25 mouse cellular contexts compared by ENCODE assay signal in genomic region chr15:88936619-88937290, GRCm38 (mm10). TPM values are rescaled to one million over a fixed set of nuclear protein-coding genes. Genes with fewer than 3 reads are reported as not detected.
DNase-seq lines count a peak whose midpoint lies in the region; TF ChIP-seq lines count a peak whose summit lies in the region.
"Had no signal": no experiment of that assay in that cellular context is flagged by ENCODE, and none has a peak within 500 bp of the region (broad histone marks: within the 10 kb centered on the region; RNA-seq: fewer than 3 reads in every experiment).

No protein-coding gene starts in this region.

- 24% methylated on average over 6 of the region's 6 CpGs for WGBS in macrophage (ENCODE audit: missing documents)

- no peaks in the 10 kb centered on the region for H3K9me3 ChIP-seq in MEL (replicated peaks; ENCODE audit: insufficient read depth, low read length)
- H3K9me3 ChIP-seq: embryonic facial prominence, embryonic 12.5 days; forebrain, embryonic 15.5 days; heart, embryonic 10.5 days had no signal

- H3K79me2 ChIP-seq in MEL (ENCODE audit: control insufficient read depth, insufficient read depth, low read length, poor library complexity) (no peaks in the 10 kb centered on the region), macrophage (ENCODE audit: inconsistent target) (no peaks in the 10 kb centered on the region)

- TF ChIP-seq POLR2A in MEL (IDR thresholded peaks at IDR 0.05; ENCODE audit: control insufficient read depth in 1 of 2, insufficient read depth in 1 of 2, low read depth in 1 of 2, low read length in 2 of 2, poor library complexity in 1 of 2): no peak

- H3K36me3 ChIP-seq in MEL (ENCODE audit: control insufficient read depth in 1 of 2, insufficient read depth in 2 of 2, low read length in 2 of 2): no peaks in the 10 kb centered on the region
- no peaks in the 10 kb centered on the region for H3K36me3 ChIP-seq in macrophage (ENCODE audit: inconsistent target)
- H3K36me3 ChIP-seq: embryonic facial prominence, embryonic 12.5 days; forebrain, embryonic 15.5 days; heart, embryonic 10.5 days had no signal

- no peak for TF ChIP-seq EP300 in MEL (IDR thresholded peaks at IDR 0.05; ENCODE audit: low read depth in 1 of 2, low read length in 2 of 2)

- TF ChIP-seq CTCF in MEL (IDR thresholded peaks at IDR 0.05 in 2 of 3, conservative IDR thresholded peaks at IDR 0.05 in 1 of 3; ENCODE audit: control insufficient read depth in 1 of 3, insufficient read depth in 1 of 3, low read depth in 2 of 3, low read length in 3 of 3, poor library complexity in 1 of 3, severe bottlenecking in 1 of 3): no peak

- no peak overlapping the region for H3K9ac ChIP-seq in MEL (ENCODE audit: control insufficient read depth, low read depth, low read length, poor library complexity, severe bottlenecking)
- H3K9ac ChIP-seq: embryonic facial prominence, embryonic 12.5 days; forebrain, embryonic 15.5 days; liver, postnatal 0 days had no signal

- H3K27ac ChIP-seq in MEL (ENCODE audit: control insufficient read depth, low read depth, low read length) (no peak overlapping the region), macrophage (peak overlapping the region; percentile 36)
- H3K27ac ChIP-seq: embryonic facial prominence, embryonic 12.5 days; forebrain, embryonic 15.5 days; heart, embryonic 10.5 days; layer of hippocampus, adult 2 months had no signal

- H3K4me3 ChIP-seq in MEL (ENCODE audit: control insufficient read depth in 1 of 2, insufficient read depth in 1 of 2, low read depth in 2 of 2, low read length in 2 of 2) (no peak overlapping the region), macrophage (ENCODE audit: inconsistent target) (no peak overlapping the region)
- H3K4me3 ChIP-seq: embryonic facial prominence, embryonic 12.5 days; erythroblast, embryonic 14.5 days; forebrain, embryonic 15.5 days; heart, embryonic 10.5 days; layer of hippocampus, adult 2 months had no signal

- TF ChIP-seq RAD21 in MEL (IDR thresholded peaks at IDR 0.05; ENCODE audit: low read depth, low read length): no peak

- DNase-seq in lung, postnatal 10 days: peak; percentile 14
- DNase-seq in lung, adult 18-20 months: no peak
- DNase-seq in MEL (ENCODE audit: low read depth, low spot score) (peak; percentile 36), adipocyte (ENCODE audit: low spot score) (peak; percentile 41)
- DNase-seq in layer of hippocampus, adult 9-11 months: no peak
- no peak for DNase-seq in spleen, adult 18-20 months
- no peak for DNase-seq in neural tube, embryonic 10.5 days (ENCODE audit: extremely low spot score, low spot score)
- DNase-seq: adrenal gland, adult 2 months; gastrocnemius, postnatal 36 days; heart, postnatal 10 days; kidney, adult 18-20 months; kidney, postnatal 10 days; liver; liver, postnatal 0 days; midbrain, embryonic 14.5 days; retina, postnatal 1 day had no signal

- 0 out of 4 replicates have a peak, but pooled peaks cover 0 to 2% of the 10 kb centered on the region in 2 experiments for H3K27me3 ChIP-seq in MEL (ENCODE audit: control insufficient read depth in 1 of 2, insufficient read depth in 2 of 2, low read length in 2 of 2)
- H3K27me3 ChIP-seq: embryonic facial prominence, embryonic 12.5 days; forebrain, embryonic 15.5 days had no signal

- H3K4me1 ChIP-seq in MEL (ENCODE audit: control insufficient read depth in 1 of 2, insufficient read depth in 2 of 2, low read length in 2 of 2): no peaks in the 10 kb centered on the region
- H3K4me1 ChIP-seq: embryonic facial prominence, embryonic 12.5 days; forebrain, embryonic 15.5 days; heart, embryonic 10.5 days had no signal

TF ChIP-seq in MEL, 35 proteins besides CTCF, POLR2A, EP300 and RAD21:
- TF ChIP-seq MXI1 (IDR thresholded peaks at IDR 0.05; ENCODE audit: low read depth, low read length): no peak
- TF ChIP-seq MYC (IDR thresholded peaks at IDR 0.05; ENCODE audit: low read depth, low read length): no peak
- no peak for TF ChIP-seq NRF1 (IDR thresholded peaks at IDR 0.05; ENCODE audit: insufficient read depth, low read depth, low read length, poor library complexity, severe bottlenecking)
- TF ChIP-seq E2F4 (IDR thresholded peaks at IDR 0.05; ENCODE audit: borderline replicate concordance, low read depth, low read length): no peak
- TF ChIP-seq GABPA (IDR thresholded peaks at IDR 0.05; ENCODE audit: low read depth, low read length): no peak
- TF ChIP-seq POLR2AphosphoS5 (IDR thresholded peaks at IDR 0.05; ENCODE audit: borderline replicate concordance, low read depth, low read length): no peak
- no peak for TF ChIP-seq USF2 (IDR thresholded peaks at IDR 0.05; ENCODE audit: borderline replicate concordance in 1 of 2, insufficient read depth in 1 of 2, low read depth in 1 of 2, low read length in 2 of 2)
TF ChIP-seq in MEL: peak in this region for 0.

RNA-seq across cellular contexts. Expression of gene Ttll8, which starts 17.5 kb away (rescaled TPM):
- not detected in 2 replicates for total RNA-seq in MEL (2012; rRNA removed)
- polyA plus RNA-seq in MEL (2012; ENCODE audit: insufficient read depth in 1 of 2, insufficient read length in 2 of 2, low read depth in 1 of 2, low replicate concordance in 2 of 2, missing spikeins in 1 of 2) (not detected), macrophage (2018) (not detected in 3 replicates)
- not detected for total RNA-seq in macrophage (2018; cell fraction: chromatin; rRNA removed)
- total RNA-seq in macrophage (2018; cell fraction: cytosol; rRNA removed): not detected
- total RNA-seq in macrophage (2018; cell fraction: nucleus; rRNA removed): not detected
- total RNA-seq: gastrocnemius, postnatal 36 days; heart, postnatal 10 days; neutrophil, adult 5-6 weeks had no signal
- polyA plus RNA-seq: adrenal gland, adult 2 months; embryonic facial prominence, embryonic 12.5 days; erythroblast, embryonic 14.5 days; forebrain, embryonic 15.5 days; heart, embryonic 10.5 days; hindbrain, embryonic 11.5 days; liver, postnatal 0 days; midbrain, embryonic 14.5 days had no signal

RNA-seq across cellular contexts. Expression of gene Mlc1, which starts 42.1 kb away (rescaled TPM):
- total RNA-seq in MEL (2012; rRNA removed): not detected in 2 replicates
- not detected for polyA plus RNA-seq in MEL (2012; ENCODE audit: insufficient read depth in 1 of 2, insufficient read length in 2 of 2, low read depth in 1 of 2, low replicate concordance in 2 of 2, missing spikeins in 1 of 2)
- total RNA-seq in macrophage (2018; cell fraction: chromatin; rRNA removed): not detected
- total RNA-seq in macrophage (2018; cell fraction: cytosol; rRNA removed): not detected
- not detected for total RNA-seq in macrophage (2018; cell fraction: nucleus; rRNA removed)
- polyA plus RNA-seq in macrophage (2018): not detected in 3 replicates
- total RNA-seq: adrenal gland, adult 2 months; gastrocnemius, postnatal 36 days; heart, postnatal 10 days; neutrophil, adult 5-6 weeks had no signal
- polyA plus RNA-seq: adrenal gland, adult 2 months; erythroblast, embryonic 14.5 days; heart, embryonic 10.5 days; liver, postnatal 0 days had no signal

RNA-seq across cellular contexts. Expression of gene Mov10l1, which starts 46.0 kb away (rescaled TPM):
- total RNA-seq in MEL (2012; rRNA removed): not detected in 2 replicates
- polyA plus RNA-seq in MEL (2012; ENCODE audit: insufficient read depth in 1 of 2, insufficient read length in 2 of 2, low read depth in 1 of 2, low replicate concordance in 2 of 2, missing spikeins in 1 of 2): not detected
- not detected for total RNA-seq in macrophage (2018; cell fraction: chromatin; rRNA removed)
- total RNA-seq in macrophage (2018; cell fraction: cytosol; rRNA removed): not detected
- not detected for total RNA-seq in macrophage (2018; cell fraction: nucleus; rRNA removed)
- polyA plus RNA-seq in macrophage (2018): not detected in 3 replicates
- total RNA-seq: adrenal gland, adult 2 months; gastrocnemius, postnatal 36 days; layer of hippocampus, adult 2 months; left cerebral cortex, postnatal 25 days; neutrophil, adult 5-6 weeks had no signal
- polyA plus RNA-seq: adrenal gland, adult 2 months; erythroblast, embryonic 14.5 days; forebrain, embryonic 15.5 days; hindbrain, embryonic 11.5 days; liver, postnatal 0 days; midbrain, embryonic 14.5 days had no signal

Comparison
In these comparisons a context has a peak if more than half of its experiments do, and no peak if none do; other contexts are left out.
1. DNase-seq: peak in lung, postnatal 10 days (single experiment), MEL (single experiment) and adipocyte (single experiment); none in lung, adult 18-20 months (0 of 2), layer of hippocampus, adult 9-11 months (single experiment), spleen, adult 18-20 months (0 of 2) and neural tube, embryonic 10.5 days (single experiment).